Mouse (Mus musculus) ES-E14 (cell line): ENCODE measurements around the gene Tmem184b.

Source experiments
- HCFC1 ChIP-seq: IDR thresholded peaks from 2 replicates; pipeline ENCODE4 v1.6.1; 2012; ENCODE audit warnings: low read length, inconsistent platforms, borderline replicate concordance; ENCODE audit not compliant: insufficient read depth
- MAFK ChIP-seq: IDR thresholded peaks from 2 replicates; pipeline ENCODE4 v1.6.1; 2014; ENCODE audit warnings: mild to moderate bottlenecking, low read depth, low read length, inconsistent platforms; ENCODE audit not compliant: insufficient read depth
- ZC3H11A ChIP-seq: IDR thresholded peaks from 2 replicates; pipeline ENCODE4 v1.6.1; 2012; ENCODE audit warnings: low read depth, mild to moderate bottlenecking, inconsistent platforms, low read length, borderline replicate concordance

- no peak for TF ChIP-seq HCFC1
- TF ChIP-seq ZC3H11A = no peak
- TF ChIP-seq MAFK = no peak
These were observed 57.1 kb downstream of the Tmem184b start, which contains the start of gene Maff for GRCm38 (mm10) chr15:79346051-79346793.
